Mouse (Mus musculus): ENCODE measurements around the gene Utrn. TPM values are rescaled to one million over a fixed set of nuclear protein-coding genes. Genes with fewer than 3 reads are reported as not detected.

Utrn gene
- polyA plus RNA-seq, 1 experiment: 13.9 TPM

- Histone ChIP-seq H3K79me2 (ENCODE audit: control insufficient read depth, insufficient read depth) (peaks cover 46% of the 10 kb centered on the region), H3K36me3 (ENCODE audit: control insufficient read depth, insufficient read depth) (no peaks in the 10 kb centered on the region), H3K27me3 (ENCODE audit: control insufficient read depth, insufficient read depth, insufficient read length) (no peaks in the 10 kb centered on the region), H3ac (ENCODE audit: control insufficient read depth, insufficient read length) (peak overlapping the region; percentile 62), H3K4me2 (ENCODE audit: low read depth) (peak overlapping the region; percentile 69), H3K4me3 (peak overlapping the region; percentile 76)
- TF ChIP-seq USF1 (IDR thresholded peaks at IDR 0.05; ENCODE audit: low read depth): no peak
- no peak for TF ChIP-seq TCF3 (IDR thresholded peaks at IDR 0.05; ENCODE audit: insufficient read length, low read depth)
- TF ChIP-seq CEBPB (IDR thresholded peaks at IDR 0.05; ENCODE audit: insufficient read depth, poor library complexity, severe bottlenecking): peak; percentile 94
- peak; percentile 62 for TF ChIP-seq POLR2AphosphoS2 (IDR thresholded peaks at IDR 0.05; ENCODE audit: insufficient read length, low read depth)
- TF ChIP-seq POLR2A (IDR thresholded peaks at IDR 0.05; ENCODE audit: insufficient read length, low read depth): peak; percentile 64
- TF ChIP-seq MYOD1 (IDR thresholded peaks at IDR 0.05; ENCODE audit: control insufficient read depth in 1 of 3, insufficient read length in 2 of 3, low read depth in 2 of 3): peak in 2 of 3 experiments; percentile 34 to 89
- peak in 1 of 3 experiments; percentile 91 for TF ChIP-seq MYOG (IDR thresholded peaks at IDR 0.05; ENCODE audit: control insufficient read depth in 1 of 3, insufficient read depth in 1 of 3, insufficient read length in 2 of 3, low read depth in 2 of 3)
These were observed 756 bp downstream of the Utrn start for GRCm38 (mm10) chr10:12868189-12869028.

GRCm38 (mm10) chr10:12867733-12868188 lies 1.4 kb downstream of the Utrn start:
- TF ChIP-seq E2F4 (IDR thresholded peaks at IDR 0.05; ENCODE audit: insufficient read depth) (no peak), MYOG (IDR thresholded peaks at IDR 0.05; ENCODE audit: control insufficient read depth in 1 of 3, insufficient read depth in 1 of 3, insufficient read length in 2 of 3, low read depth in 2 of 3) (peak in 1 of 3 experiments; percentile 56), CEBPB (IDR thresholded peaks at IDR 0.05; ENCODE audit: insufficient read depth, poor library complexity, severe bottlenecking) (no peak), REST (IDR thresholded peaks at IDR 0.05; ENCODE audit: insufficient read depth, insufficient read length) (no peak), TCF3 (IDR thresholded peaks at IDR 0.05; ENCODE audit: insufficient read length, low read depth) (peak; percentile 51), MAX (IDR thresholded peaks at IDR 0.05; ENCODE audit: low read depth) (no peak), POLR2AphosphoS2 (IDR thresholded peaks at IDR 0.05; ENCODE audit: insufficient read length, low read depth) (no peak), SRF (IDR thresholded peaks at IDR 0.05; ENCODE audit: control insufficient read depth, insufficient read length, low read depth) (no peak), USF1 (IDR thresholded peaks at IDR 0.05; ENCODE audit: low read depth) (no peak), MYOD1 (IDR thresholded peaks at IDR 0.05; ENCODE audit: control insufficient read depth in 1 of 3, insufficient read length in 2 of 3, low read depth in 2 of 3) (no peak), TCF12 (IDR thresholded peaks at IDR 0.05; ENCODE audit: insufficient read depth, poor library complexity, severe bottlenecking) (no peak), POLR2A (IDR thresholded peaks at IDR 0.05; ENCODE audit: insufficient read length, low read depth) (peak; percentile 85)
- Histone ChIP-seq H3K36me3 (ENCODE audit: control insufficient read depth, insufficient read depth) (no peaks in the 10 kb centered on the region), H3K4me3 (peak overlapping the region; percentile 76), H3K4me2 (ENCODE audit: low read depth) (peak overlapping the region; percentile 78), H3ac (ENCODE audit: control insufficient read depth, insufficient read length) (peak overlapping the region; percentile 62), H3K79me2 (ENCODE audit: control insufficient read depth, insufficient read depth) (peaks cover 52% of the 10 kb centered on the region), H3K27me3 (ENCODE audit: control insufficient read depth, insufficient read depth, insufficient read length) (no peaks in the 10 kb centered on the region)

DNA sequence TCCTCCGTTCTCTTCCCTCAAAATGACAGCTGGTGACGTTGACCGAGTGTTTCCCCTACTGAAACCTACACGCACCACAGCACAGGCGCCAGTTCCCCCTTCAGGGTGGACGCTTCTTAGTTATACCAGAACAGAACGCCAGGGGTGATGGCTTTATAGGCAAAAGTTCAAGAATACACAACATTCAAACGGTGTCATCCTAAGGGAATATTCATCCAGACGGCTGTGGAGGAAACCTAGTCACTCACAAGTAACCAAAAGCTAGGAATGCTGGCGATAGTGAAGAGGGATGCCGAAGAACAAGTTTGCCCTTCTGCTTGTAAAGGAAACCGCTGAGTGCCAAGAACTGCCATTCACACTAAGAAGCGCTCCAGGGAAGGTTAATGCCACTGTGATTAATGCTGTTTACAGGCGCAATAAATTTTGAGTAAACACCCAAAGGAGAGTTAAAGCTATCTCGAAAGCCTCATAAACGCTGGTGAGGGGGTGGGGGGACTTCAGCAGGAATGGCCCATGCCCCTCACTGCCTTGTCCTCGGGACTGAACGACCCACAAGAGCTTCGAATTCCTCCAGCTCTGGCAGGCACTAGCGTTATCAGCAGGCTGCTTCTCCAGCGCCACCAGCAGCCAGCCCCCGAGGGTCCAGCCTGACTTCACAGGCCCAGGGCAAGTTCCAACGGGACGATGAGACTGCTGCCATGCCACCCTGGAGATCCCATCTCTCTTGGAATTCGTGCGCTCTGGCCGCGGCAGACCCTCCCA lies 2.0 kb downstream of the Utrn start:
- H3K27me3 ChIP-seq (ENCODE audit: control insufficient read depth, insufficient read depth, insufficient read length): no peaks in the 10 kb centered on the region
- H3ac ChIP-seq (ENCODE audit: control insufficient read depth, insufficient read length): peak overlapping the region; percentile 62
- no peaks in the 10 kb centered on the region for H3K36me3 ChIP-seq (ENCODE audit: control insufficient read depth, insufficient read depth)
- H3K4me2 ChIP-seq (ENCODE audit: low read depth): peak overlapping the region; percentile 78
- H3K4me3 ChIP-seq: peak overlapping the region; percentile 76
- peaks cover 59% of the 10 kb centered on the region for H3K79me2 ChIP-seq (ENCODE audit: control insufficient read depth, insufficient read depth)
- TF ChIP-seq POLR2AphosphoS2 (IDR thresholded peaks at IDR 0.05; ENCODE audit: insufficient read length, low read depth): peak; percentile 48
- peak in 1 of 3 experiments; percentile 41 for TF ChIP-seq MYOG (IDR thresholded peaks at IDR 0.05; ENCODE audit: control insufficient read depth in 1 of 3, insufficient read depth in 1 of 3, insufficient read length in 2 of 3, low read depth in 2 of 3)
- no peak for TF ChIP-seq SRF (IDR thresholded peaks at IDR 0.05; ENCODE audit: control insufficient read depth, insufficient read length, low read depth)

- Histone ChIP-seq H3K4me3 (no peak overlapping the region), H3K79me2 (ENCODE audit: control insufficient read depth, insufficient read depth) (peaks cover 78% of the 10 kb centered on the region), H3K36me3 (ENCODE audit: control insufficient read depth, insufficient read depth) (peaks cover 13% of the 10 kb centered on the region), H3K27me3 (ENCODE audit: control insufficient read depth, insufficient read depth, insufficient read length) (no peaks in the 10 kb centered on the region), H3ac (ENCODE audit: control insufficient read depth, insufficient read length) (no peak overlapping the region), H3K4me2 (ENCODE audit: low read depth) (no peak overlapping the region)
- TF ChIP-seq MYOG (IDR thresholded peaks at IDR 0.05; ENCODE audit: control insufficient read depth in 1 of 3, insufficient read depth in 1 of 3, insufficient read length in 2 of 3, low read depth in 2 of 3) (no peak), TCF12 (IDR thresholded peaks at IDR 0.05; ENCODE audit: insufficient read depth, poor library complexity, severe bottlenecking) (no peak), E2F4 (IDR thresholded peaks at IDR 0.05; ENCODE audit: insufficient read depth) (no peak), MAX (IDR thresholded peaks at IDR 0.05; ENCODE audit: low read depth) (no peak), TCF3 (IDR thresholded peaks at IDR 0.05; ENCODE audit: insufficient read length, low read depth) (no peak), POLR2A (IDR thresholded peaks at IDR 0.05; ENCODE audit: insufficient read length, low read depth) (no peak), CEBPB (IDR thresholded peaks at IDR 0.05; ENCODE audit: insufficient read depth, poor library complexity, severe bottlenecking) (no peak)
These were observed 4.0 kb downstream of the Utrn start for GRCm38 (mm10) chr10:12865201-12865600.

Measured in myocyte (in vitro differentiated cells).